Mouse (Mus musculus) embryonic facial prominence, embryonic 15.5 days (tissue): ENCODE results near the gene Sox6. TPM values are rescaled to one million over a fixed set of nuclear protein-coding genes. Genes with fewer than 3 reads are reported as not detected.

Experiments used
- ATAC-seq: fragments of 200-750 bp; cut with Nextera tagmentation; 2 replicates; pipeline ENCODE4 v1.8.0; 2017; ENCODE audit warnings: low read depth, moderate TSS enrichment; ENCODE audit not compliant: insufficient number of reproducible peaks, low FRiP score, low TSS enrichment
- H3K27ac ChIP-seq: fragments of 300-500 bp; sonication (generic); replicated peaks from 2 replicates; pipeline ENCODE4 v1.5.1; 2015; ENCODE audit warnings: mild to moderate bottlenecking, inconsistent platforms
- H3K27me3 ChIP-seq: fragments of 300-500 bp; sonication (generic); 2 replicates; pipeline ENCODE4 v1.6.1; 2015; ENCODE audit warnings: inconsistent platforms
- H3K36me3 ChIP-seq: fragments of 300-500 bp; sonication (generic); 2 replicates; pipeline ENCODE4 v1.6.1; 2015; ENCODE audit warnings: mild to moderate bottlenecking, inconsistent platforms
- H3K4me1 ChIP-seq: fragments of 300-500 bp; sonication (generic); 2 replicates; pipeline ENCODE4 v1.6.1; 2015; ENCODE audit warnings: inconsistent platforms
- H3K4me2 ChIP-seq: fragments of 300-500 bp; sonication (generic); replicated peaks from 2 replicates; pipeline ENCODE4 v1.6.1; 2015; ENCODE audit warnings: mild to moderate bottlenecking, inconsistent platforms
- H3K4me3 ChIP-seq: fragments of 300-500 bp; sonication (generic); replicated peaks from 2 replicates; pipeline ENCODE4 v1.5.1; 2015; ENCODE audit warnings: mild to moderate bottlenecking, inconsistent platforms
- H3K9ac ChIP-seq: fragments of 300-500 bp; sonication (generic); 2 replicates; pipeline ENCODE4 v1.6.1; 2015; ENCODE audit warnings: inconsistent platforms
- H3K9me3 ChIP-seq: fragments of 300-500 bp; sonication (generic); replicated peaks from 2 replicates; pipeline ENCODE4 v1.6.1; 2016; ENCODE audit warnings: inconsistent platforms
- WGBS: fragments of 180-500 bp; shearing (Covaris S2); methylation state at CpG from one replicate; pipeline ENCODE4 v1.1.7; 2015; 5-methylcytosine and 5-hydroxymethylcytosine counted together
- polyA plus RNA-seq: library from polyadenylated mRNA; unstranded; fragments of >200 nt; fragmentation: Nextera tagmentation; extraction: Ambion mirVana; gene quantifications from 2 replicates; pipeline ENCODE4 v1.2.1, GENCODE M21; 2015

The Sox6 gene
- polyA plus RNA-seq, 1 experiment from 2014 or later = 60.2 TPM

DNA sequence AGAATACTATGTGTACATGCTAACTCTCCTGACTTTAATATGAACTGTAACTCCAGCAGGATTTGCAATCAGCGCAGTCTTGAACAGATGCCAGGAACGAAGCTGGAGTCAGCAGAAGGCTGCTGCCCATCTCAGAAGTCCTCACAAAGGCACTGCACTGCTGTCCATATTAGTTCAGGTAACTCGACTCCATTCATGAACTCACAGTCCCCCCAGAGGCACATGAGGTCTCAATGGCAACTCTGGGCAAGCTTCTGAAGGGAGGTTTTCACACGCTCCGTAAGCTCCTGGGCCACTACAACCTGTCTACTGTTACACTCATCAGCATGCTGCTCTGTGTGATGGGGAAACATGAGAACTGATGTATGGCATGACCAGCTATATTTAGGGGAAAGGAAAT, 528.6 kb downstream of the Sox6 start:
- Histone ChIP-seq H3K9me3 (no peaks in the 10 kb centered on the region), H3K4me2 (no peak overlapping the region), H3K4me3 (no peak overlapping the region), H3K4me1 (no peaks in the 10 kb centered on the region), H3K9ac (no peak overlapping the region), H3K36me3 (no peaks in the 10 kb centered on the region), H3K27me3 (peaks cover 31% of the 10 kb centered on the region), H3K27ac (no peak overlapping the region)
- ATAC-seq = no peak
- WGBS = 39% methylated on average over 5 of the region's 5 CpGs

DNA sequence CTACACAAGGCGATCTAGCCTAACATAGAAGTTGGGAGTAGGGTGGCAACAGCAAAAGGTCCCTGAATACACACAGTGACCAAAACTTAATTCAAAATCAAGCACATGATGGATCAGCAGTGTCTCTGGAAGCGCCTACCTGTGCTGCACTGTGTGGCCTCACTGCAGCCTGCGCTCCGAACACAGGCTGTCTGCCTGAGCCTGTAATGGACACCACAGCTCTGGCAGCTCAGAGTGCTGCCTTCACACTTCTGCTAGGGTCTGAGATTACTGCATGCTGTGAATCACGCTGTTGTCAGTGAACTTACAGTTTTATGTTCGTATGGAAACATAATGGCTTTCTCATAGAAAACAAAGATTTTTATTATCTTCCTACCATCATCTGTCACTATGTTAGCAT, 532.2 kb downstream of the Sox6 start:
- Histone ChIP-seq H3K27ac (no peak overlapping the region), H3K27me3 (peaks cover 22% of the 10 kb centered on the region), H3K9ac (no peak overlapping the region), H3K4me1 (0 out of 2 replicates have a peak, but pooled peaks cover 3% of the 10 kb centered on the region), H3K4me3 (no peak overlapping the region), H3K36me3 (no peaks in the 10 kb centered on the region), H3K4me2 (no peak overlapping the region), H3K9me3 (no peaks in the 10 kb centered on the region)
- ATAC-seq = no peak
- WGBS = 81% methylated on average over 6 of the region's 6 CpGs

DNA sequence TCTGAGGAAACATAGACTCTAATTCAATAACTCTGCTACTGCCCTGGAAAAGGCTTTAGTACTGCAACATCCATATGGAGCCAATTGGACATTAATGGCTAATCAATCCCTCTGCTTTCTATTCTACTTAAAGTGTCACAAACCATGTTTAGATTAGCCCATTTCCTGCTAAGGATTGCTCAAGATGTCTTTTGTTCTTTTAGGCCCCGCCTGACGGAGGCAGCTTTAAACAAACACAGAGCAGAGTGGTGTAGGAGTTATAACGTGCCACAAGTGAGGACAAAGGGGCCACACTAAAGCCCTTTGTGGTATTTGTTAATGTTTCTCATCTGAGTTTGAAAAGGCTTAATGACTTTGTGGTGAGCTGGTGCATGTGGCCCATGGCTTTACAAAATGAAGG, 537.1 kb downstream of the Sox6 start:
- no peak overlapping the region for H3K27ac ChIP-seq
- H3K4me3 ChIP-seq = no peak overlapping the region
- no peak overlapping the region for H3K9ac ChIP-seq
- H3K4me1 ChIP-seq = 0 out of 2 replicates have a peak, but pooled peaks cover 5% of the 10 kb centered on the region
- H3K27me3 ChIP-seq = peaks cover 18% of the 10 kb centered on the region
- H3K4me2 ChIP-seq = no peak overlapping the region
- no peaks in the 10 kb centered on the region for H3K36me3 ChIP-seq
- H3K9me3 ChIP-seq = no peaks in the 10 kb centered on the region
- no peak for ATAC-seq
- 37% methylated on average over 3 of the region's 3 CpGs for WGBS

DNA sequence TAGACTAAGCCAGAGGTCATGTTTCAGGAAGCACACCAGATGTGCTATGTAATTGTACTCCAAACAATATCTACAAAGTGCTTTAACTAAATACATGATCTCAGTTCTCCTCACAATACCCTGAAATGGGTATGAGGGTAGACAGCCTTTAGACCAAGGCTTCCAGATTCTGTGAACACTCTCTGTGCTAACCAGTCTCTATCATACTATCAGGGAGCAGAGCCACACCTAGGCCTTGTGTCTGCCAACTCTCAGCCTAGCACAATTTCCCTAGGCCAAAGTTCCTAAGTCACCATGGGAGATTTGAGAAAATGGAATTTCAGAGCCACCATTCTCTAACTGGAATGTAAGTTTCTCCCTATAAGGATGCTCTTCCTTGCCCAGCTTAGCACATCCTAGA, 537.8 kb downstream of the Sox6 start:
- H3K4me1 ChIP-seq = 0 out of 2 replicates have a peak, but pooled peaks cover 5% of the 10 kb centered on the region
- H3K4me2 ChIP-seq = no peak overlapping the region
- H3K4me3 ChIP-seq = no peak overlapping the region
- no peaks in the 10 kb centered on the region for H3K36me3 ChIP-seq
- H3K9me3 ChIP-seq = no peaks in the 10 kb centered on the region
- ATAC-seq = no peak
- no peak overlapping the region for H3K9ac ChIP-seq
- H3K27ac ChIP-seq = no peak overlapping the region
- H3K27me3 ChIP-seq = peaks cover 12% of the 10 kb centered on the region

DNA sequence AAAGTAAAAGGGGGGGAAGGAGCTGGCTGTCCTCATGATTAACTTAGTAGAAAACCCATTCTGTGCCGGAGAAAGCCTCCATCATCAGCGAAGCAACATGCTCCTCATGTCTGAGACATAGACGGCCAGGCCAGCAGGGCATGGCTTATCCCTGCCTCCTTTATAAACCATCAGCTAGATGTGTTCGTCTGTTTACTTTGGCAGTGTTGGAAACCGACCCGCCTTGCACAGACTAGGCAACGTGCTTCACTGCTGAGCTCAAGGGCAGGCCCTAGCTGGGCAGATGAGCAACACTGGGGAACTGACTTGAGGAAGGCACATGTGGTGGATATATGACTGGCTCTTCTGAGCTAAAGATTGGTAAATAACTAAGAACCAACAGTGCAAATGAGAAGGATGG, 538.4 kb downstream of the Sox6 start:
- Histone ChIP-seq H3K27ac (no peak overlapping the region), H3K4me3 (no peak overlapping the region), H3K9me3 (no peaks in the 10 kb centered on the region), H3K27me3 (peaks cover 16% of the 10 kb centered on the region), H3K9ac (no peak overlapping the region), H3K36me3 (no peaks in the 10 kb centered on the region), H3K4me1 (0 out of 2 replicates have a peak, but pooled peaks cover 5% of the 10 kb centered on the region), H3K4me2 (no peak overlapping the region)
- 59% methylated on average over 7 of the region's 7 CpGs for WGBS
- no peak; the same call in 1 of the 2 replicates for ATAC-seq

DNA sequence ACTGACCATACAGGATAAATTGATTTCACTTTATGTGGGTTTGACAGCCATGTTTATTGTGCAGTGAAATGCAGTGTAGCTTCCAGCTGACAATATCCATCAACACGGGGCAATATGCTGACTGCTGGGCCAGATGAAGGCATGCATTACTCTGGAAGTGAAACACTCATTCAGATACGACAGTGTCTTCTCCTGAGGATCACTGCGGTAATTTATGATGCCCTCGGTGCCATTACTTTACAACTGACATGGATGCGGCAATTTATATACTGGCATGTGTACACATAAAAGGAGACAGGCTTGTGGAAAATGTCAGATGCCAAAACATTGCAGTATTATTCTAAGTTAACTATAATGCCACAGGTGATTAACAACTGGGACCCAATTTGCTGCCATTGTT, 546.9 kb downstream of the Sox6 start:
- Histone ChIP-seq H3K9me3 (no peaks in the 10 kb centered on the region), H3K36me3 (no peaks in the 10 kb centered on the region), H3K4me2 (no peak overlapping the region), H3K4me3 (no peak overlapping the region), H3K27ac (no peak overlapping the region), H3K27me3 (peaks cover 16% of the 10 kb centered on the region), H3K4me1 (0 out of 2 replicates have a peak, but pooled peaks cover 3% of the 10 kb centered on the region), H3K9ac (no peak overlapping the region)
- WGBS = 86% methylated on average over 5 of the region's 5 CpGs
- no peak for ATAC-seq

DNA sequence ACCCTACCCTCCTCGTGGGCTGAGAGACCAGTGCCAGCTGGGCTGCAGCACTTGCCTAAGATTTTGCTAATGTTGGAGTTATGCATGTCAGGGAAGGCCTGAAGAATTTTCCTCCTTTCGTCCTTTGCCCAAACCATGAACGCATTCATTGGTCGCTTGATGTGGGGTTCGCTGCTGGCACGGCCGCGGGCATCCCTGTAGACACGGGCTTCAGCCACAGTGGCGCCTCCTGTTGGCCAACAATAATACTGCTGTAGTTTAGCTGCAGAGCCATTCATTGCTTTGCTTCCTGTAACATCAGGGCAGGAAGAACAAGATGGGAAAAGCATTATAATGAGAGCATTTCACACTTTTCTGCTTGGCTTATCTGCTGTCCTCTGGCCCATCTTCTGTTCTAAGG, 549.0 kb downstream of the Sox6 start:
- Histone ChIP-seq H3K36me3 (no peaks in the 10 kb centered on the region), H3K4me1 (0 out of 2 replicates have a peak, but pooled peaks cover 3% of the 10 kb centered on the region), H3K9me3 (no peaks in the 10 kb centered on the region), H3K9ac (no peak overlapping the region), H3K4me2 (no peak overlapping the region), H3K27me3 (peaks cover 17% of the 10 kb centered on the region), H3K4me3 (no peak overlapping the region), H3K27ac (no peak overlapping the region)
- no peak for ATAC-seq
- 54% methylated on average over 10 of the region's 10 CpGs for WGBS

DNA sequence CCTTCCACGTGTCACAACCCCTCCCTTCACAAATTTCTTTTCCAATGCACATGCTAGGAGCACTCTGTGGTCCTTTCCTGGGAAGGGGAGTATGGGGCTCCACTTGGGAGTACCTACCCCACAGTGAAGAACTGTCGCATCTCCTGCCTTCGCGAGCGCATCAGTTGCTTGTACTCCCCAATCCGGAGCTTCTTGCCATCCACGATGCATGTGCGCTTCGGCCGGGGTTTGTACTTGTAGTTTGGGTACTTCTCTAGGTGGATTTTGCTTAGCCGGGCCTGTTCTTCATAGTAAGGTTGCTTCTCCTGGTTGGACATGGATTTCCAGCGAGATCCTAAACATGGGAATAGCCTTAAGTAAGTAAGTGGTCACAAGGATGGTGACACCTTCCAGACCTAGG, 552.2 kb downstream of the Sox6 start:
- Histone ChIP-seq H3K27me3 (peaks cover 13% of the 10 kb centered on the region), H3K4me2 (no peak overlapping the region), H3K9ac (no peak overlapping the region), H3K36me3 (no peaks in the 10 kb centered on the region), H3K9me3 (no peaks in the 10 kb centered on the region), H3K27ac (peak overlapping the region; percentile 30; the same call in 1 of the 2 replicates), H3K4me3 (no peak overlapping the region), H3K4me1 (0 out of 2 replicates have a peak, but pooled peaks cover 3% of the 10 kb centered on the region)
- WGBS = 91% methylated on average over 12 of the region's 12 CpGs
- no peak for ATAC-seq

DNA sequence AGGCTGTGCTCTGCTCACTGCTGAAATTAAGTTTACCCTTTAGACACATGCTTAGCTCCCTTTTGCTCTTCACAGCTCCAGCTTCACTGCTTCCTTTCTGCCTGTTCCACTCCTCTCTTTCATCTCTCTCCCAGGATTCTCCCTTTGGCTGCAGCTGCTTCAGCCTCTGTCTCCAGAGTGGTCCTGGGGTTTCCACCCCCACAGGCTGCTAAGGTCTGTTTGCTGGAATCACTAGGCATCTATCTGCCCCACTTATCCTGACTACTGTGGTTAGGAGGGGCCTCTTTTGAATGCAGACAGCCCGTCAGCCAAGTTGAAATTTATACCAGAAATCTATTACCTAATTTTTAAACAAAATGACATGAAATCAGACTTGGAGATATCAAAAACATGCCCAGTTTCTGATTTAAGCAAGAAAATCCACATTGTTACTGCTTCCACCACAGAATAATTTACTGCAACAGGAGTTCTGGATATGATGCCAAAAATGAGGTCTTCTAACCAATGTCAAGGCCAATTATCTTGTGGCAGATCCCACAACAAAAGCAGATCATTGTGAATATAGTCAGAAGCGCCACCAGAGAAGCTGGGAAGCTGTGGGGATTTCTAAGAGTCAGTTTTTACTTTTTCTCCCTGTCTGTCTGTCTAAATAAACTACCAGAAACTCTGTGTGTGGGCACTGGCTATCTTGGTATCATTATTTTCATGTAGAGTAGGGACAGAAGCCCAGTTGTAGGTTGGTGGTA, 552.8 kb downstream of the Sox6 start:
- no peak overlapping the region for H3K4me3 ChIP-seq
- no peaks in the 10 kb centered on the region for H3K36me3 ChIP-seq
- H3K4me2 ChIP-seq = no peak overlapping the region
- H3K27me3 ChIP-seq = peaks cover 15% of the 10 kb centered on the region
- WGBS = 38% methylated on average over 2 of the region's 2 CpGs
- peak overlapping the region; percentile 30; the same call in 1 of the 2 replicates for H3K27ac ChIP-seq
- H3K4me1 ChIP-seq = 0 out of 2 replicates have a peak, but pooled peaks cover 3% of the 10 kb centered on the region
- no peak for ATAC-seq
- H3K9ac ChIP-seq = no peak overlapping the region
- H3K9me3 ChIP-seq = no peaks in the 10 kb centered on the region

DNA sequence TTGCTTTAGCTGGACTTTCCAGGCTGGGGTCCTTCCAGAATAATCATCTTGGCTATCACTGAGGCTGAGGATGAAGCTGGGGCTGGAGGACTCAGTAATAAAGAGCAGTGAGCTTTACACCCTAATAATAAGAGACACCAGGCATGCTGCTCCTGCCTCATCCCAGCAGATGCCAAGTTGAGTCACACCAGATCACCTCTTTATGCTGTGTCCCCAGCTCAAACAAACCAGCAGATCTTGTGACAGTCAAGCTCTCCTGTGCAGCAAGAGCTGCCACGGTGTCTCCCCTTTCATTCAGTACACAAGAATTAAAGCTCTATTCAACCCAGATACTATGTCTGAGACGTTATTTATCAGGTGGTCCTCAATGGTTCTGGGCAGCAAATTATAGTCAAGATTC, 560.8 kb downstream of the Sox6 start:
- Histone ChIP-seq H3K27ac (no peak overlapping the region), H3K27me3 (peaks cover 12% of the 10 kb centered on the region; the same call in 1 of the 2 replicates), H3K4me2 (no peak overlapping the region), H3K4me3 (no peak overlapping the region), H3K9ac (no peak overlapping the region), H3K9me3 (no peaks in the 10 kb centered on the region), H3K36me3 (no peaks in the 10 kb centered on the region), H3K4me1 (no peaks in the 10 kb centered on the region)
- 57% methylated on average over 2 of the region's 2 CpGs for WGBS
- no peak for ATAC-seq

DNA sequence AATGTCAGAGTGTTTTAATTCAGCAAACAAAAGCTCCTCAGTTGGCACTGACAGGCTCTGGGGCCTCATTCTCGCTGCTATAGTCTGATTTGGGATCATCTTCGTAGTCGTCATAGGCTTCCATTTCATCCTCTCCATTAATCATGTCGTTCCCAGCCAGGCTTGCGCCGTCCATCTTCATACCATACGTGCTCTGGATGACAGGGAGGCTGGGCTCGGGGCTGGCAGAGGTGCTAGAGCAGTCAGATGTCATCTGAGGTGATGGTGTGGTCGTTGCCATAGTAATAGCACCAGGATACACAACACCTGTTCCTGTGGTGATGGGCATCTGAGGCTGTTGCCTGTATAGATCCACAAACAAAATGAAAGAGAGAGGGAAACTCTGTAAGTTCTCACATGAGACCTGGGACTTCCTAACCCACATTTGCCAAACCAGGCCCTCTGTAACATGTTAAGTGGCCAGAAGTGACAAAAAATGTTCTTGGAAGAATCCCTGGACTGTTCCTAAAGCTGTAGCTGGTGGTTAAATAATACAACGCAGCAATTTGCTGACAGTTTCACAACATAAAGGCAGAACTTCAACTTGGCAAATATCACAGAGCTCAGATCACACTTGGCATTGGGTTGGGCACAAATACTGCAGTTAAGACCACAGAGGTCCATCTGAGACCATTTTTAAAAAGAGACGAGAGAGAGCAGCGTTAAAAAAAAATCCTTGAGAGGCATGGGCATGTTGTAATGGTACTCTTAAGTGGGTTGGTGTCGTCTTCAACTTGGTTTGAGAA, 561.5 kb downstream of the Sox6 start:
- no peak overlapping the region for H3K27ac ChIP-seq
- H3K27me3 ChIP-seq = peaks cover 15% of the 10 kb centered on the region; the same call in 1 of the 2 replicates
- 68% methylated on average over 13 of the region's 13 CpGs for WGBS
- H3K4me2 ChIP-seq = no peak overlapping the region
- no peaks in the 10 kb centered on the region for H3K9me3 ChIP-seq
- H3K9ac ChIP-seq = no peak overlapping the region
- no peak for ATAC-seq
- no peak overlapping the region for H3K4me3 ChIP-seq
- H3K36me3 ChIP-seq = no peaks in the 10 kb centered on the region
- no peaks in the 10 kb centered on the region for H3K4me1 ChIP-seq
